Mouse (Mus musculus): ENCODE measurements around the gene Ubxn2a. TPM values are rescaled to one million over a fixed set of nuclear protein-coding genes. Genes with fewer than 3 reads are reported as not detected.

Ubxn2a gene
- 28.3 and 30.6 TPM in 2 replicates for polyA plus RNA-seq (2016; fragmentation: Nextera tagmentation; extraction: Ambion mirVana)

- peak; percentile 94 for ATAC-seq (ENCODE audit: insufficient number of reproducible peaks, insufficient read depth, low FRiP score, low TSS enrichment, low read depth)
- Histone ChIP-seq H3K4me3 (replicated peaks) (peak within 1 kb of the TSS; percentile 83), H3K36me3 (peaks cover 6% of the 10 kb centered on the region; the same call in 1 of the 2 replicates), H3K27ac (peak within 1 kb of the TSS; percentile 84), H3K27me3 (no peaks in the 10 kb centered on the region), H3K9me3 (no peaks in the 10 kb centered on the region), H3K9ac (replicated peaks) (peak within 1 kb of the TSS; percentile 92), H3K4me1 (replicated peaks) (0 out of 2 replicates have a peak, but pooled peaks cover 2% of the 10 kb centered on the region), H3K4me2 (peak within 1 kb of the TSS; percentile 72)
- WGBS, result under 1% methylated on average over 125 of the region's 125 CpGs
These were observed at the start of gene Ubxn2a for GRCm38 (mm10) chr12:4906951-4907906. Gene Ubxn2a, minus strand, starts transcription at chr12:4907705.

- Histone ChIP-seq H3K36me3 (peaks cover 67% of the 10 kb centered on the region), H3K27me3 (no peaks in the 10 kb centered on the region), H3K4me3 (replicated peaks) (no peak overlapping the region), H3K27ac (no peak overlapping the region), H3K9ac (replicated peaks) (no peak overlapping the region), H3K4me1 (replicated peaks) (no peaks in the 10 kb centered on the region), H3K9me3 (no peaks in the 10 kb centered on the region), H3K4me2 (no peak overlapping the region)
- 96% methylated on average over 4 of the region's 4 CpGs for WGBS
- no peak for ATAC-seq (ENCODE audit: insufficient number of reproducible peaks, insufficient read depth, low FRiP score, low TSS enrichment, low read depth)
These were observed 45.7 kb upstream of the Ubxn2a start for GRCm38 (mm10) chr12:4953156-4953555.

DNA sequence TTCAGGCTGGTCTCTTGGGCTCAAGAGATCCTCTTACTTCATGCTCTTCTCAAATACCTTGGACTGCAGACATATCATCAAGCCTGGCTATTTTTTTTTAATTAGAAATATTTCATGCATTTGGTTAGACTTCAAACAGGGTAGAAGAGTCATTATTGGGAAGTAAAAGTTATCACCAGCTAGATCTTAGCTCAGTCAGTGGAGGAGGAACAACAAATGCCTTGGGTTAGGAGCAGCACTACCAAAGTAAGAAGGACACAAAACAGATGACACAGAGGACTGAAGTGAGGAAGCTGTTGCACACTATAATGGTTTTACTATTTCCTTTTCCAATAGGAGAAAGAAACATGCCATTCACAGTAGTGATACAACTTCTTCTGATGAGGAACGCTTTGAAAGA, 44.8 kb upstream of the Ubxn2a start:
- no peaks in the 10 kb centered on the region for H3K27me3 ChIP-seq
- no peak overlapping the region for H3K27ac ChIP-seq
- WGBS, result 100% methylated on average over 1 of the region's 1 CpGs
- peaks cover 70% of the 10 kb centered on the region for H3K36me3 ChIP-seq
- no peak for ATAC-seq (ENCODE audit: insufficient number of reproducible peaks, insufficient read depth, low FRiP score, low TSS enrichment, low read depth)
- H3K9ac ChIP-seq (replicated peaks), result no peak overlapping the region
- no peaks in the 10 kb centered on the region for H3K4me1 ChIP-seq (replicated peaks)
- H3K9me3 ChIP-seq, result no peaks in the 10 kb centered on the region
- H3K4me3 ChIP-seq (replicated peaks), result no peak overlapping the region
- H3K4me2 ChIP-seq, result no peak overlapping the region

DNA sequence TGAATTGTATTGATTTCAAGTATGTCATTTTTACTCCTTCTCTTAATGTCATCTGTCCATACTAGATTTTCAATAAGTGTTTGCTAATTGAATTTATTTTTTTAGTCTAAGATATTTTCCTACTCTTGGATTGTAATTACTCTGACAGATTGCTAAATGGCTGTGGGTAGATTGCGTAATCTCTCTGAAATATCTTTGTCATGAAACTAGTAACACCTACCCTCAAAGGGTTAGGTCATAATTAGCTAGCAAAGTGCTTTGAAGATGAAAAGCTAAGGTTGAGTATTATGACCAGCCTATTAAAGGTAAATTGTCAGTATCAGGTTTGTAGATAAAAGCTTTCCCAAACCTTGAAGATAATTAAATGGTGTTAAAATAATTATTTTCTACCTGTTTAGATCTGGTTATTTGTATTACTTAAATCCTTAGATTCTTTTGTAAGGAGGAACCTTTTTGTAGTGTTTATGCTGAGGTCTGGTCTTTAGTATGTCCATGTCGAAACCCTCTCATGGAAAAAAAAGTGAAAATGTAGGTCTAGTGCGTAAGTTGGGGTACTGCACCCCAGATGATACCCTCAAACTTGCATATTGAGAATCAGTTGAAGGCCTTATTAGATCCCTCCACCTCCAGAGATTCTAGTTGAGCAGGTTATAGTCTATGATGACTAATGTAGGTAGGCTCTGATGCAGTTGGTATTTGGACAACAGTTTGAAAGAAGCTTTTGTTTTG, 23.5 kb upstream of the Ubxn2a start:
- H3K4me2 ChIP-seq, result no peak overlapping the region
- H3K9ac ChIP-seq (replicated peaks), result no peak overlapping the region
- 0 out of 2 replicates have a peak, but pooled peaks cover 3% of the 10 kb centered on the region for H3K36me3 ChIP-seq
- ATAC-seq (ENCODE audit: insufficient number of reproducible peaks, insufficient read depth, low FRiP score, low TSS enrichment, low read depth), result no peak
- no peaks in the 10 kb centered on the region for H3K9me3 ChIP-seq
- H3K27ac ChIP-seq, result no peak overlapping the region
- H3K4me3 ChIP-seq (replicated peaks), result no peak overlapping the region
- no peaks in the 10 kb centered on the region for H3K4me1 ChIP-seq (replicated peaks)
- 97% methylated on average over 3 of the region's 3 CpGs for WGBS
- no peaks in the 10 kb centered on the region for H3K27me3 ChIP-seq

DNA sequence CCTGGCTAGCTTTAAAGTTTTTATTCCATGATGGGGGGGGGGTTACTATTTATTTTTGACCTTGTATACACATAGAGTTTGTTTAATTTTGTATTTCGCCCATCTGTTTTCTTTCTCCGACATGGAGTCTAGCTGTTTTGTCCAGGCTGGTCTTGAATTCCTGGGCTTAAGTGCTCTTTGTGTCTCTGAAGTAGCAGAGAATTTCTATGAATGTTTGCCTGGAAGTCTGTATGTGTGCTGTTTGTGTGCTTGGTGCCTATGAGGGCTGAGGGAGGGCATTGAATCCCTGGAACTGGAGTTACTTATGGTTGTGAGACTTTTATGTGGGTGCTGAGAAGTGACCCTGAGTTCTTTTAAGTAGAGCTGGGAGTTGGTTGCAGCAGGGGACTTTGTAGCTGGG, 20.7 kb upstream of the Ubxn2a start:
- WGBS, result 91% methylated on average over 2 of the region's 2 CpGs
- ATAC-seq (ENCODE audit: insufficient number of reproducible peaks, insufficient read depth, low FRiP score, low TSS enrichment, low read depth), result no peak
- no peaks in the 10 kb centered on the region for H3K9me3 ChIP-seq

DNA sequence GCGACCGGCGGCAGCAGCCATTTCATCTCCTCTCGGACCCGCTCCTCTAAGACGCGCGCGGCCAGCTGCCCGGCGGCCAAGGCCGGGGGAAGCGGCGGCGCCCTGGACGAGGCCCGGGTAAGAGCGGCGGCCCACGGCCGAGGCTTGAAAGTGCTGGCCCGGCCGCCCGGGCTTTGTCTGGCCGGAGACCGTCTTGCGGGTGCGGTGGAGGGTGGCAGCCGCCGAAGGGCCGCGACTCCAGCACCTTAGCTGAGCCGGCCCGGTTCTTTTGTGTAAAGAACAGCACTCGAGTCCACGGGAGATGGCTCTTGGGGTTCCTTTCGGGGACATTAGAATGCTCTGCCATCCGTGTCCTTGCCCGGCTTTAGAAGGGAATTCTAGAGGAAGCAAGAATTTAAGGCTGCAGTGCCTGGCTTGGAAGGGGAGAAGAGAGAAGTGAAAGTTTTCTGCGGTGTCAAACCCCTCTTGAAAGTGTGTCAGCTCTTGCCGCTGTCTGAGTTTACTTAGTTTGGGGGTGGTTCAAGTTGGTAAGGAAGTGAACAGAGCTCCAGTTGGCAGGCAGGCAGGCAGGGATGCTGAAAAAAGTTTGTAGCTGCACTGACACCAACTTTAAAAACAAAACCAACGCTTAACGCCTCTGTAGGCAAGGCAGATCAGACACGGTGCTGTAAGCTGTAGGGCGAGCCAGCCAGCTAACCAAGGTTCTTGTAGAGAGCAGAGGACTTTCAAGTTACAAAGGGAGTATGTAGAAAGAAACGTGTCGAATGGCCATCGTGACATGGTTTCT, 10.5 kb upstream of the Ubxn2a start:
- Histone ChIP-seq H3K9ac (replicated peaks) (peak overlapping the region; percentile 99), H3K27ac (peak overlapping the region; percentile 99), H3K36me3 (no peaks in the 10 kb centered on the region), H3K4me1 (replicated peaks) (peaks cover 9% of the 10 kb centered on the region), H3K4me3 (replicated peaks) (peak overlapping the region; percentile 95), H3K9me3 (no peaks in the 10 kb centered on the region), H3K4me2 (peak overlapping the region; percentile 61), H3K27me3 (no peaks in the 10 kb centered on the region)
- under 1% methylated on average over 47 of the region's 48 CpGs for WGBS
- peak; percentile 44 for ATAC-seq (ENCODE audit: insufficient number of reproducible peaks, insufficient read depth, low FRiP score, low TSS enrichment, low read depth)

More for the DNA sequence above, 20.7 kb upstream of the Ubxn2a start:
- no peak overlapping the region for H3K27ac ChIP-seq
- H3K36me3 ChIP-seq, result 0 out of 2 replicates have a peak, but pooled peaks cover 3% of the 10 kb centered on the region
- no peaks in the 10 kb centered on the region for H3K27me3 ChIP-seq
- no peak overlapping the region for H3K9ac ChIP-seq (replicated peaks)
- no peak overlapping the region for H3K4me3 ChIP-seq (replicated peaks)
- no peaks in the 10 kb centered on the region for H3K4me1 ChIP-seq (replicated peaks)
- no peak overlapping the region for H3K4me2 ChIP-seq

DNA sequence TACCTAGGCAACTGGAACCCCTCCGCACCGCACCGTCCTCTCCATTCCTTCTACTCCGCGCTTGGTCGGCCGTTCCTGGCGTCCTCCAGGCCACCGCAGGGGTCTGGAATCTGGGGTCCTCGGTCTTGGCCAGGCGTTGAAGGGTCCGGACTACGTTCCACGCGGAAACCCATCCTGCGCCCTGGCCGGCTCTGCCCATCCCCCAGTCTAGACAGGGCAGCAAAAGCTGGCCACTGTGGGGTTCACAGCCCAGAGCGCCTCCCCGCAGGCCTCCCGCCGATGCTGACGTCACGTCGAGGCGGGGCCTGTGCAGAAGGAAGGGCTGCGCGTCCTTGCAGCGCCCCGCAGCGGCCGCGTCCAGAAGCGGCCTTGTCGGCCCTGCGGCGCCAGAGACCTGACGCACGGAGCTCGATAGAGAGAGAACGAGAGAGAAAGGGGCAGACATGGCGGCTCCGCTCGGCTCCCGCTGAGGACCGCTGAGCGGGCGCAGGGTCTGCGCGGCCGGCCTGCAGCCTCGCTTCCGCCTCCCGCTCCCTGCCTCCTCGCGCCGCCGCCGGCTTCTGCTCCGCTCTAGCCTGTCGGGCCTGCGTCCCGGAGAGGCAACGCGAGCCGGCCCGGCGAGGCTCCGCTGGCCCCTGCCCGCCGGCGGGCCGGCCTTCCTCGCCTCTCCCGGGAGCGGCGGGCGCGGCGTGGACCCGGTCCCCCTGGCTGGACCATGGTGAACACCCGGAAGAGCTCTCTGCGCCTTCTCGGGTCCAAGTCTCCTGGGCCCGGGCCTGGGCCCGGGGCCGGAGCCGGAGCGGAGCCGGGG, 9.7 kb upstream of the Ubxn2a start, which contains the start of gene Atad2b:
Gene Atad2b, plus strand, starts transcription at position 360 of the 811 bp plus-strand sequence.
- peak; percentile 98 for ATAC-seq (ENCODE audit: insufficient number of reproducible peaks, insufficient read depth, low FRiP score, low TSS enrichment, low read depth)
- Histone ChIP-seq H3K9ac (replicated peaks) (peak within 1 kb of the TSS; percentile 99), H3K36me3 (no peaks in the 10 kb centered on the region), H3K27ac (peak within 1 kb of the TSS; percentile 99), H3K4me2 (peak within 1 kb of the TSS; percentile 61), H3K27me3 (no peaks in the 10 kb centered on the region), H3K9me3 (no peaks in the 10 kb centered on the region), H3K4me1 (replicated peaks) (peaks cover 9% of the 10 kb centered on the region), H3K4me3 (replicated peaks) (peak within 1 kb of the TSS; percentile 95)
- WGBS, result under 1% methylated on average over 89 of the region's 89 CpGs

GRCm38 (mm10) chr12:4914944-4915343, 7.4 kb upstream of the Ubxn2a start:
- Histone ChIP-seq H3K4me3 (replicated peaks) (no peak overlapping the region), H3K27me3 (no peaks in the 10 kb centered on the region), H3K27ac (no peak overlapping the region), H3K9ac (replicated peaks) (no peak overlapping the region), H3K36me3 (no peaks in the 10 kb centered on the region), H3K4me1 (replicated peaks) (peaks cover 9% of the 10 kb centered on the region), H3K4me2 (no peak overlapping the region), H3K9me3 (no peaks in the 10 kb centered on the region)
- WGBS, result 90% methylated on average over 3 of the region's 3 CpGs
- no peak for ATAC-seq (ENCODE audit: insufficient number of reproducible peaks, insufficient read depth, low FRiP score, low TSS enrichment, low read depth)

- H3K4me1 ChIP-seq (replicated peaks), result peaks cover 5% of the 10 kb centered on the region
- no peaks in the 10 kb centered on the region for H3K9me3 ChIP-seq
- no peaks in the 10 kb centered on the region for H3K36me3 ChIP-seq
- no peak overlapping the region for H3K9ac ChIP-seq (replicated peaks)
- WGBS, result 59% methylated on average over 3 of the region's 3 CpGs
- no peak for ATAC-seq (ENCODE audit: insufficient number of reproducible peaks, insufficient read depth, low FRiP score, low TSS enrichment, low read depth)
- H3K4me3 ChIP-seq (replicated peaks), result no peak overlapping the region
- H3K27me3 ChIP-seq, result no peaks in the 10 kb centered on the region
- no peak overlapping the region for H3K27ac ChIP-seq
- no peak overlapping the region for H3K4me2 ChIP-seq
These were observed 6.9 kb upstream of the Ubxn2a start for GRCm38 (mm10) chr12:4914441-4914840.

DNA sequence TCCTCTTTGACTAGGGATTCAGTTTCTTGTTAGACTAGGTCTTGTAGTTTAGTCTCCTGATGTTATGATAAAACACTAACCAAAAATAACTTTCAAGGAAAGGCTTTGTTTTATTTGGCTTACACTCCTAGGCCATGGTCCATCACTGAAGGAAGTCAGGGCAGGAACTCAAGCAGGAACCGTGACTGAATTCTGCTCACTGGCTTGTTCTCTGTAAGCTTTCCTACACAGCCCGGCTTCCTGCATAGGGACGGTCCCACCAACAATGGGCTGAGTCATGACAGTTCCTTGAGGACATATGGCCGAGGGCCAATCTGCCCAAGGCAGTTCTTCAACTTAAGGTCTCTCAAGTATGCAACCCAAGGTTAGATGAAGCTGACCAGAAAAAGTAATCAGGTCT, 4.2 kb upstream of the Ubxn2a start:
- Histone ChIP-seq H3K9me3 (no peaks in the 10 kb centered on the region), H3K27me3 (no peaks in the 10 kb centered on the region), H3K4me3 (replicated peaks) (no peak overlapping the region), H3K36me3 (no peaks in the 10 kb centered on the region), H3K27ac (no peak overlapping the region), H3K4me2 (no peak overlapping the region), H3K4me1 (replicated peaks) (no peaks in the 10 kb centered on the region), H3K9ac (replicated peaks) (no peak overlapping the region)
- WGBS, result 85% methylated on average over 4 of the region's 4 CpGs
- no peak for ATAC-seq (ENCODE audit: insufficient number of reproducible peaks, insufficient read depth, low FRiP score, low TSS enrichment, low read depth)
